Mouse (Mus musculus) testis, adult 2 months (tissue): ENCODE measurements around the gene Slc37a2.

Experiments
- CTCF ChIP-seq: fragments of 200-500 bp; IDR thresholded peaks from 2 replicates; pipeline ENCODE4 v1.5.1; 2012; ENCODE audit warnings: low read depth, mild to moderate bottlenecking, inconsistent platforms, low read length, moderate library complexity; ENCODE audit not compliant: control insufficient read depth, insufficient read depth, insufficient replicate concordance
- POLR2A ChIP-seq: fragments of 200-500 bp; IDR thresholded peaks from 2 replicates; pipeline ENCODE4 v1.6.1; 2012; ENCODE audit warnings: low read depth, mild to moderate bottlenecking, inconsistent platforms, low read length, moderate library complexity; ENCODE audit not compliant: control insufficient read depth

GRCm38 (mm10) chr9:37244600-37244999 lies 10.9 kb downstream of the Slc37a2 start:
- TF ChIP-seq POLR2A (no peak), CTCF (no peak)
